Mouse (Mus musculus) cerebellum, postnatal 10 days (tissue): ENCODE results near the gene Fam90a1a.
A peak's percentile ranks its signal among the peaks of the same experiment; 100 is the strongest.
"Not testable (repeated sequence)": the region's sequence is repeated elsewhere in the genome, so short reads cannot be mapped to it uniquely, and the experiment has no call there.

Experiments
- DNase-seq, 2 experiments: peaks; one replicate each; pipeline ENCODE4 v3.0.0; 2021; ENCODE audit warnings: mixed read lengths in 2 of 2

The Fam90a1a gene

GRCm38 (mm10) chr8:21958414-21958813 lies at the start of gene Fam90a1a:
Fam90a1a (plus strand) TSS chr8:21958714.
- DNase-seq = no peak

GRCm38 (mm10) chr8:21911931-21912330 lies 46.6 kb upstream of the Fam90a1a start:
- no peak for DNase-seq

GRCm38 (mm10) chr8:21912554-21912953 lies 46.0 kb upstream of the Fam90a1a start:
- no peak for DNase-seq

GRCm38 (mm10) chr8:21915625-21916024 lies 42.9 kb upstream of the Fam90a1a start:
- DNase-seq = no peak

- not testable (repeated sequence) for DNase-seq
These were observed 27.8 kb upstream of the Fam90a1a start for GRCm38 (mm10) chr8:21930754-21931153.

GRCm38 (mm10) chr8:21932610-21933009 lies 25.9 kb upstream of the Fam90a1a start, which contains the start of gene Defb15:
Defb15 (minus strand) TSS chr8:21932710.
- no peak for DNase-seq

- DNase-seq = not testable (repeated sequence)
These were observed 20.5 kb upstream of the Fam90a1a start, which contains the start of gene Defb35 for GRCm38 (mm10) chr8:21938052-21938451. Defb35 (plus strand) TSS chr8:21938352.

- no peak for DNase-seq
These were observed 12.1 kb upstream of the Fam90a1a start, which contains the start of gene Defb13 for GRCm38 (mm10) chr8:21946462-21946861. Defb13 (plus strand) TSS chr8:21946762.

- DNase-seq = peak; percentile 32 to 34
These were observed 11.1 kb upstream of the Fam90a1a start for GRCm38 (mm10) chr8:21947311-21948017.

- peak; percentile 69 to 77 for DNase-seq
These were observed 3.2 kb upstream of the Fam90a1a start for GRCm38 (mm10) chr8:21955321-21955720.

GRCm38 (mm10) chr8:21956336-21956735 lies 2.2 kb upstream of the Fam90a1a start:
- peak in 1 of 2 experiments; percentile 7 for DNase-seq

GRCm38 (mm10) chr8:21966646-21967045 lies 8.1 kb downstream of the Fam90a1a start:
- no peak for DNase-seq

GRCm38 (mm10) chr8:21969475-21969874 lies 11.0 kb downstream of the Fam90a1a start, which contains the start of gene Ccdc70:
Ccdc70 (plus strand) TSS chr8:21969775.
- DNase-seq = no peak

GRCm38 (mm10) chr8:21978193-21978592 lies 19.7 kb downstream of the Fam90a1a start:
- peak in 1 of 2 experiments; percentile 28 for DNase-seq

GRCm38 (mm10) chr8:21981664-21982337 lies 23.3 kb downstream of the Fam90a1a start:
- DNase-seq = peak; percentile 50 to 54

- peak; percentile 75 to 78 for DNase-seq
These were observed 33.7 kb downstream of the Fam90a1a start for GRCm38 (mm10) chr8:21992184-21992583.

- no peak for DNase-seq
These were observed 36.7 kb downstream of the Fam90a1a start for GRCm38 (mm10) chr8:21995181-21995580.

- DNase-seq = no peak
These were observed 46.4 kb downstream of the Fam90a1a start for GRCm38 (mm10) chr8:22004750-22005522.

GRCm38 (mm10) chr8:22006423-22006822 lies 47.9 kb downstream of the Fam90a1a start:
- no peak for DNase-seq

- DNase-seq = peak; percentile 24 to 27
These were observed 50.9 kb downstream of the Fam90a1a start for GRCm38 (mm10) chr8:22009403-22009802.

- DNase-seq = no peak
These were observed 54.7 kb downstream of the Fam90a1a start for GRCm38 (mm10) chr8:22013034-22013707.
